Mouse (Mus musculus): ENCODE measurements around the gene Dcps. TPM values are rescaled to one million over a fixed set of nuclear protein-coding genes. Genes with fewer than 3 reads are reported as not detected.

Dcps gene
- 85.6 and 91.2 TPM in 2 replicates for polyA plus RNA-seq (2015; fragmentation: Nextera tagmentation; extraction: Ambion mirVana)

DNA sequence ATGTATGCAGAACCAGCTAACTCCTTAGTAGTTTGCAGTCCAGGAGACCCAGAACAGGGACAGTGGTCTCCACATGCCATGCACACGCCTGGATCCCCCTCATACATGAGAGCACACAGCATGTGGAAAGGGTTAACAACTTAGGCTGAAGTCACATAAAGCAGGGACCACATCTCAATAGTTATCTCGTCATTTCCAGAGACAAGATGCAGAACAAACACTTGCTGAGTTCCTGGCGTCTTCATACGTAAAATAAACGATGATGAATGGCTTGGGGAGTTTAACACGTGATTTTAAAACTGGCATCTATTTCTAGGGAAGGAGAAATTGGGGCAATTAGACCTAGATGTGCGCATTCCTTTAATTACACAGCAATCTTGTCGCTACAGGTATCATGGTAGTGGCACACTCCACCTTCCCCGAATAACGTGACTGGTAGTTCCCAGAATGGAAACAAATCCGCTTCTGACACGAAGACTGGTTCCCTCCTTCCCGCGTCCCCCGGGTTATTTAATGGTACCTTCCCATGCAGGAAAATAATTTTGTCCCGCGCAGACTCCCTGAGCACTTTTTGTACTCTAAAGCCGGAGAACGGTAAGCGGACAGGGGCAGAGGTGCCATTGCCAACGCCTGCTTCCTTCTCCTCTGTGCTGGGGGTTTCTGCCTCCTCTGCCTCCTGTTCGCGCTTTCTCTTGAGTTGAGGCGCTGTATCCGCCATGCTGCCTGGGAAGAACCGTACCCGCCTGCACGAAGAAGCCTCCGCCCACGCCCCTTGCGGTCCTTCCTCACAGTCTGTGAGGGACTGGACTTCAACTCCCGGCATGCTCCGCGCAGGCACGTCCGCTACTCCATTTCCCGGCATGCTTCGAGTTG lies at the start of gene Dcps:
TSS of gene Dcps (minus strand) at position 811 of the 873 bp plus-strand sequence.
- H3K9ac ChIP-seq (replicated peaks), result peak within 1 kb of the TSS; percentile 80
- peak within 1 kb of the TSS; percentile 84 for H3K4me3 ChIP-seq
- peak within 1 kb of the TSS; percentile 98 for H3K27ac ChIP-seq (replicated peaks)
- under 1% methylated on average over 38 of the region's 38 CpGs for WGBS
- peak; percentile 98 for ATAC-seq (replicated peaks)
- H3K36me3 ChIP-seq, result no peaks in the 10 kb centered on the region
- H3K9me3 ChIP-seq, result no peaks in the 10 kb centered on the region
- H3K4me2 ChIP-seq (replicated peaks), result peak within 1 kb of the TSS; percentile 80
- no peaks in the 10 kb centered on the region for H3K27me3 ChIP-seq
- H3K4me1 ChIP-seq, result peaks cover 13% of the 10 kb centered on the region

- WGBS, result 96% methylated on average over 3 of the region's 3 CpGs
- Histone ChIP-seq H3K4me2 (replicated peaks) (no peak overlapping the region), H3K9me3 (no peaks in the 10 kb centered on the region), H3K36me3 (peaks cover 49% of the 10 kb centered on the region), H3K4me1 (no peaks in the 10 kb centered on the region), H3K9ac (replicated peaks) (no peak overlapping the region), H3K27ac (replicated peaks) (no peak overlapping the region), H3K27me3 (no peaks in the 10 kb centered on the region), H3K4me3 (no peak overlapping the region)
- no peak for ATAC-seq (replicated peaks)
Measured at GRCm38 (mm10) chr9:35223466-35223865, 47.6 kb upstream of the Dcps start.

- Histone ChIP-seq H3K4me1 (no peaks in the 10 kb centered on the region), H3K27ac (replicated peaks) (no peak overlapping the region), H3K9ac (replicated peaks) (no peak overlapping the region), H3K4me3 (no peak overlapping the region), H3K9me3 (no peaks in the 10 kb centered on the region), H3K4me2 (replicated peaks) (no peak overlapping the region), H3K36me3 (peaks cover 86% of the 10 kb centered on the region), H3K27me3 (no peaks in the 10 kb centered on the region)
- WGBS, result 74% methylated on average over 1 of the region's 1 CpGs
- no peak for ATAC-seq (replicated peaks)
Measured at GRCm38 (mm10) chr9:35217963-35218362, 42.1 kb upstream of the Dcps start.

GRCm38 (mm10) chr9:35211573-35212511 lies 36.0 kb upstream of the Dcps start:
- peak overlapping the region; percentile 67 for H3K9ac ChIP-seq (replicated peaks)
- no peak for ATAC-seq (replicated peaks)
- peaks cover 18% of the 10 kb centered on the region for H3K4me1 ChIP-seq
- peak overlapping the region; percentile 88 for H3K4me2 ChIP-seq (replicated peaks)
- H3K27ac ChIP-seq (replicated peaks), result peak overlapping the region; percentile 70; the same call in 1 of the 2 replicates
- WGBS, result 38% methylated on average over 26 of the region's 26 CpGs
- no peaks in the 10 kb centered on the region for H3K9me3 ChIP-seq
- H3K4me3 ChIP-seq, result peak overlapping the region; percentile 74
- H3K36me3 ChIP-seq, result peaks cover 41% of the 10 kb centered on the region
- no peaks in the 10 kb centered on the region for H3K27me3 ChIP-seq

DNA sequence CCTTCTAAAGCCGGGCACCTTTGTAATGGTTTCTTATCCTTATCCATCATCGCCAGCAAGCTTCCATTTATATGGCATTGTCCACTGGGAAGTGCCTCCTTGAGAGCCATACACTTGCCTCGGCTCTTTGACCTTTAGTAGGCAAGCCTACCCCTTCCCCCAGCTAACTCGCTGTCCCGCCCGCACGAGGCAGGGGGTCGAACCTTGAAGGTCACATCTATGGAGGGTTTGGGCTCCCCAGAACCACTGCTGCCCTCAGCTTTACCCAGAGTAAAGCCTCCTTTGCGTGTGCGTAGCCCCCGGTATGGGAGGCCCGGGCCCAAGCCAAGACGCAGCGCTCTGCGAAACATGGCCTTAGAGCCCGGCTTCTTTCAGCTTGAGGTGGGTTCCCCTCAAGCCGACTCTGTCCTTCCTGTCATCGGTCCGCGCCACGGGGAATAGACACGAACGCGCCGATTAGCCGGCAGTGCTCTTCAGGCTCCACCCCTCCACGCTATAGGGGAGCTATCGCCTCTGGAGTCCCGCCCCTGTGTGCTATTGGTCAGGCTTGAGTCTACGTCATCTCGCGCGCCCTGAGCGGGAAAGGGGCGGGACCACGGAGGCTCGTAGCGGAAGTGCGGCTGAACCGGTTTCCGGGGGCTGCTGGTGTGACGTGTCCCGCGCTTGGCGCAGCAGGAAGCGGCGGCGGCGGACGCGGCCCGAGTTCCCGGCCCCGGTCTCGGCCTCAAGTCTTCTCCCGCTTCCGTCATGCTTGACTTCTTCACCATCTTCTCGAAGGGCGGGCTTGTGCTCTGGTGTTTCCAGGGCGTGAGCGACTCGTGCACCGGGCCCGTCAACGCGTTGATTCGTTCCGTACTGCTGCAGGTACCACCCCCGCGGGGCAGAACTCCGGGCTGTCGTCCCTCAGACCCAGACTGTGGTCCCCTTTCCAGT lies 34.9 kb upstream of the Dcps start, which contains the start of gene Foxred1:
TSS of gene Foxred1 (minus strand) at position 514 of the 933 bp plus-strand sequence.
- Histone ChIP-seq H3K27ac (replicated peaks) (peak within 1 kb of the TSS; percentile 85), H3K4me1 (peaks cover 18% of the 10 kb centered on the region), H3K9ac (replicated peaks) (peak within 1 kb of the TSS; percentile 67), H3K36me3 (peaks cover 43% of the 10 kb centered on the region), H3K4me2 (replicated peaks) (peak within 1 kb of the TSS; percentile 88), H3K4me3 (peak within 1 kb of the TSS; percentile 74), H3K27me3 (no peaks in the 10 kb centered on the region), H3K9me3 (no peaks in the 10 kb centered on the region)
- ATAC-seq (replicated peaks), result peak; percentile 100
- under 1% methylated on average over 71 of the region's 72 CpGs for WGBS

GRCm38 (mm10) chr9:35204421-35204820 lies 28.6 kb upstream of the Dcps start:
- Histone ChIP-seq H3K4me1 (peaks cover 14% of the 10 kb centered on the region), H3K4me2 (replicated peaks) (no peak overlapping the region), H3K27me3 (no peaks in the 10 kb centered on the region), H3K9ac (replicated peaks) (no peak overlapping the region), H3K27ac (replicated peaks) (no peak overlapping the region), H3K36me3 (peaks cover 25% of the 10 kb centered on the region), H3K4me3 (no peak overlapping the region), H3K9me3 (no peaks in the 10 kb centered on the region)
- ATAC-seq (replicated peaks), result no peak
- WGBS, result 98% methylated on average over 2 of the region's 2 CpGs

- Histone ChIP-seq H3K4me1 (peaks cover 16% of the 10 kb centered on the region), H3K27ac (replicated peaks) (no peak overlapping the region), H3K4me2 (replicated peaks) (no peak overlapping the region), H3K36me3 (peaks cover 25% of the 10 kb centered on the region), H3K9ac (replicated peaks) (no peak overlapping the region), H3K27me3 (no peaks in the 10 kb centered on the region), H3K4me3 (no peak overlapping the region), H3K9me3 (no peaks in the 10 kb centered on the region)
- 74% methylated on average over 3 of the region's 3 CpGs for WGBS
- ATAC-seq (replicated peaks), result no peak
Measured at GRCm38 (mm10) chr9:35203536-35203935, 27.7 kb upstream of the Dcps start.

DNA sequence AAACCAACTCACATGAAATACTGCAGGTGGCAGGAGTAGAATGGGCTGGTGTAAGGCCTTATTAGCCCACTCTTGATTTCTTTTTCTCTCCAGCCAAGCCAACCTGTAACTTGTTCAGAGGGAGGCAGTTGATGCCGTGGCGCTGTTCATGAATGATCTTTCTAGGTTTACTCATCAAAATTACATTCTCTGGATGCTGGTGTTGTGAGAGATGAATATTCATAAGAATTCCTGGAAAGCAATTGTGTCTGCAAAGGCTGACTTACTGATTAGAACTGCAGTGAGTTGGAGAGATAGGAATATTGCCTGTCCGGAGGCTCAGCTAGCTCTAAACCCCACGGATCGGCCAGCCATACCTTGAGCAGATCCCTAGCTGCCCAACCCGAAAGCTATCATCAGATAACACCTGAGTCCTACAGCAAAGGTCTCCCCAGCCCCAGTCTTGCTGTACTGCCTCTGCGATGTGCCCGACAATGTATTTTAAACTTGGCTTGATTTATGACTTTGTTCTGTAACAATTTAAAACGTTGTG lies 24.7 kb upstream of the Dcps start:
- Histone ChIP-seq H3K36me3 (peaks cover 10% of the 10 kb centered on the region; the same call in 1 of the 2 replicates), H3K27ac (replicated peaks) (no peak overlapping the region), H3K9me3 (no peaks in the 10 kb centered on the region), H3K4me2 (replicated peaks) (peak overlapping the region; percentile 86), H3K4me3 (peak overlapping the region; percentile 64), H3K27me3 (no peaks in the 10 kb centered on the region), H3K4me1 (peaks cover 16% of the 10 kb centered on the region), H3K9ac (replicated peaks) (no peak overlapping the region)
- no peak for ATAC-seq (replicated peaks)
- 64% methylated on average over 9 of the region's 9 CpGs for WGBS

GRCm38 (mm10) chr9:35199772-35200471 lies 24.1 kb upstream of the Dcps start, which contains the start of the genes Srpr and Tirap:
Srpr (plus strand) TSS chr9:35200175.
Tirap (minus strand) TSS chr9:35200291.
- Histone ChIP-seq H3K4me1 (peaks cover 16% of the 10 kb centered on the region), H3K27ac (replicated peaks) (peak within 1 kb of the TSS; percentile 32; the same call in 1 of the 2 replicates), H3K4me2 (replicated peaks) (peak within 1 kb of the TSS; percentile 86), H3K4me3 (peak within 1 kb of the TSS; percentile 64), H3K9me3 (no peaks in the 10 kb centered on the region), H3K36me3 (0 out of 2 replicates have a peak, but pooled peaks cover 3% of the 10 kb centered on the region), H3K9ac (replicated peaks) (peak within 1 kb of the TSS; percentile 68), H3K27me3 (no peaks in the 10 kb centered on the region)
- peak; percentile 92 for ATAC-seq (replicated peaks)
- 0% methylated on average over 42 of the region's 44 CpGs for WGBS

GRCm38 (mm10) chr9:35198945-35199771 lies 23.3 kb upstream of the Dcps start:
- ATAC-seq (replicated peaks), result peak; percentile 53

More at GRCm38 (mm10) chr9:35198945-35199771, 23.3 kb upstream of the Dcps start:
- Histone ChIP-seq H3K4me2 (replicated peaks) (peak overlapping the region; percentile 86), H3K36me3 (no peaks in the 10 kb centered on the region), H3K27ac (replicated peaks) (peak overlapping the region; percentile 32; the same call in 1 of the 2 replicates), H3K9ac (replicated peaks) (peak overlapping the region; percentile 68), H3K27me3 (no peaks in the 10 kb centered on the region), H3K4me1 (peaks cover 16% of the 10 kb centered on the region), H3K9me3 (no peaks in the 10 kb centered on the region), H3K4me3 (peak overlapping the region; percentile 64)
- WGBS, result 24% methylated on average over 18 of the region's 18 CpGs
